Mouse (Mus musculus): Measurements from ENCODE around the gene Col6a6. TPM values are rescaled to one million over a fixed set of nuclear protein-coding genes. Genes with fewer than 3 reads are reported as not detected.

The Col6a6 gene
- polyA plus RNA-seq, 1 experiment from 2014 or later, result 0.13 TPM

GRCm38 (mm10) chr9:105693056-105693455 is 134.9 kb downstream of the Col6a6 start:
- ATAC-seq, result no peak
- no peak overlapping the region for H3K4me3 ChIP-seq
- no peaks in the 10 kb centered on the region for H3K4me1 ChIP-seq
- H3K27me3 ChIP-seq (replicated peaks), result no peaks in the 10 kb centered on the region
- H3K9ac ChIP-seq, result no peak overlapping the region
- WGBS (ENCODE audit: insufficient replicate concordance), result 82% methylated on average over 9 of the region's 9 CpGs
- peaks cover 4% of the 10 kb centered on the region; the same call in 1 of the 2 replicates for H3K36me3 ChIP-seq
- no peak overlapping the region for H3K27ac ChIP-seq
- H3K4me2 ChIP-seq, result no peak overlapping the region
- no peaks in the 10 kb centered on the region for H3K9me3 ChIP-seq (replicated peaks)

- Histone ChIP-seq H3K4me2 (no peak overlapping the region), H3K27ac (no peak overlapping the region), H3K4me1 (no peaks in the 10 kb centered on the region), H3K27me3 (replicated peaks) (no peaks in the 10 kb centered on the region), H3K36me3 (peaks cover 10% of the 10 kb centered on the region; the same call in 1 of the 2 replicates), H3K4me3 (no peak overlapping the region), H3K9me3 (replicated peaks) (no peaks in the 10 kb centered on the region), H3K9ac (no peak overlapping the region)
- no peak for ATAC-seq
- WGBS (ENCODE audit: insufficient replicate concordance), result 87% methylated on average over 14 of the region's 14 CpGs
Measured at GRCm38 (mm10) chr9:105692472-105692871, 135.5 kb downstream of the Col6a6 start.

- H3K27me3 ChIP-seq (replicated peaks), result no peaks in the 10 kb centered on the region
- H3K36me3 ChIP-seq, result peaks cover 40% of the 10 kb centered on the region
- H3K4me2 ChIP-seq, result no peak overlapping the region
- H3K27ac ChIP-seq, result no peak overlapping the region
- H3K9ac ChIP-seq, result no peak overlapping the region
- no peak overlapping the region for H3K4me3 ChIP-seq
- 70% methylated on average over 7 of the region's 7 CpGs for WGBS (ENCODE audit: insufficient replicate concordance)
- H3K9me3 ChIP-seq (replicated peaks), result no peaks in the 10 kb centered on the region
- H3K4me1 ChIP-seq, result no peaks in the 10 kb centered on the region
- no peak for ATAC-seq
Measured at GRCm38 (mm10) chr9:105689485-105689884, 138.5 kb downstream of the Col6a6 start.

GRCm38 (mm10) chr9:105684549-105685165 is 143.3 kb downstream of the Col6a6 start:
- no peaks in the 10 kb centered on the region for H3K9me3 ChIP-seq (replicated peaks)
- ATAC-seq, result no peak
- H3K4me3 ChIP-seq, result no peak overlapping the region
- no peak overlapping the region for H3K4me2 ChIP-seq
- H3K9ac ChIP-seq, result no peak overlapping the region
- 80% methylated on average over 13 of the region's 13 CpGs for WGBS (ENCODE audit: insufficient replicate concordance)
- H3K4me1 ChIP-seq, result no peaks in the 10 kb centered on the region
- no peak overlapping the region for H3K27ac ChIP-seq
- H3K36me3 ChIP-seq, result peaks cover 75% of the 10 kb centered on the region
- no peaks in the 10 kb centered on the region for H3K27me3 ChIP-seq (replicated peaks)

GRCm38 (mm10) chr9:105681386-105681785 is 146.6 kb downstream of the Col6a6 start:
- Histone ChIP-seq H3K27me3 (replicated peaks) (no peaks in the 10 kb centered on the region), H3K4me3 (no peak overlapping the region), H3K27ac (no peak overlapping the region), H3K36me3 (peaks cover 79% of the 10 kb centered on the region), H3K9ac (no peak overlapping the region), H3K4me1 (no peaks in the 10 kb centered on the region), H3K9me3 (replicated peaks) (no peaks in the 10 kb centered on the region), H3K4me2 (no peak overlapping the region)
- WGBS (ENCODE audit: insufficient replicate concordance), result 88% methylated on average over 7 of the region's 7 CpGs
- ATAC-seq, result no peak

- Histone ChIP-seq H3K4me3 (no peak overlapping the region), H3K4me2 (0 out of 2 replicates have a peak overlapping the region, but pooled peaks have one; percentile 14), H3K9me3 (replicated peaks) (no peaks in the 10 kb centered on the region), H3K27ac (no peak overlapping the region), H3K36me3 (peaks cover 58% of the 10 kb centered on the region), H3K4me1 (no peaks in the 10 kb centered on the region), H3K27me3 (replicated peaks) (no peaks in the 10 kb centered on the region), H3K9ac (no peak overlapping the region)
- peak; percentile 54; the same call in 1 of the 2 replicates for ATAC-seq
- 65% methylated on average over 11 of the region's 11 CpGs for WGBS (ENCODE audit: insufficient replicate concordance)
Measured at GRCm38 (mm10) chr9:105675941-105676340, 152.0 kb downstream of the Col6a6 start.

GRCm38 (mm10) chr9:105672032-105672431 is 155.9 kb downstream of the Col6a6 start:
- H3K36me3 ChIP-seq, result peaks cover 67% of the 10 kb centered on the region
- H3K9ac ChIP-seq, result no peak overlapping the region
- H3K27me3 ChIP-seq (replicated peaks), result no peaks in the 10 kb centered on the region

GRCm38 (mm10) chr9:105670916-105671315 is 157.0 kb downstream of the Col6a6 start:
- no peak overlapping the region for H3K27ac ChIP-seq
- no peak overlapping the region for H3K9ac ChIP-seq
- no peak overlapping the region for H3K4me3 ChIP-seq
- H3K9me3 ChIP-seq (replicated peaks), result no peaks in the 10 kb centered on the region
- no peak overlapping the region for H3K4me2 ChIP-seq
- WGBS (ENCODE audit: insufficient replicate concordance), result 89% methylated on average over 4 of the region's 4 CpGs
- ATAC-seq, result no peak
- H3K4me1 ChIP-seq, result no peaks in the 10 kb centered on the region
- H3K36me3 ChIP-seq, result peaks cover 63% of the 10 kb centered on the region
- H3K27me3 ChIP-seq (replicated peaks), result no peaks in the 10 kb centered on the region

More at GRCm38 (mm10) chr9:105672032-105672431, 155.9 kb downstream of the Col6a6 start:
- no peak for ATAC-seq
- 74% methylated on average over 2 of the region's 2 CpGs for WGBS (ENCODE audit: insufficient replicate concordance)
- no peaks in the 10 kb centered on the region for H3K9me3 ChIP-seq (replicated peaks)
- H3K4me1 ChIP-seq, result no peaks in the 10 kb centered on the region
- no peak overlapping the region for H3K27ac ChIP-seq
- no peak overlapping the region for H3K4me2 ChIP-seq
- no peak overlapping the region for H3K4me3 ChIP-seq

GRCm38 (mm10) chr9:105665269-105665668 is 162.7 kb downstream of the Col6a6 start:
- Histone ChIP-seq H3K9ac (no peak overlapping the region), H3K4me1 (no peaks in the 10 kb centered on the region), H3K4me3 (no peak overlapping the region), H3K9me3 (replicated peaks) (no peaks in the 10 kb centered on the region), H3K27me3 (replicated peaks) (no peaks in the 10 kb centered on the region), H3K27ac (no peak overlapping the region), H3K4me2 (no peak overlapping the region), H3K36me3 (peaks cover 82% of the 10 kb centered on the region)
- no peak for ATAC-seq
- WGBS (ENCODE audit: insufficient replicate concordance), result 69% methylated on average over 7 of the region's 7 CpGs

- Histone ChIP-seq H3K4me3 (no peak overlapping the region), H3K4me2 (no peak overlapping the region), H3K9ac (no peak overlapping the region), H3K9me3 (replicated peaks) (no peaks in the 10 kb centered on the region), H3K36me3 (peaks cover 76% of the 10 kb centered on the region), H3K27ac (no peak overlapping the region), H3K4me1 (no peaks in the 10 kb centered on the region), H3K27me3 (replicated peaks) (no peaks in the 10 kb centered on the region)
- WGBS (ENCODE audit: insufficient replicate concordance), result 88% methylated on average over 6 of the region's 6 CpGs
- ATAC-seq, result no peak
Measured at GRCm38 (mm10) chr9:105659877-105660276, 168.1 kb downstream of the Col6a6 start.

GRCm38 (mm10) chr9:105658216-105658615 is 169.7 kb downstream of the Col6a6 start:
- no peak overlapping the region for H3K27ac ChIP-seq
- H3K4me3 ChIP-seq, result no peak overlapping the region
- peaks cover 75% of the 10 kb centered on the region for H3K36me3 ChIP-seq
- H3K4me2 ChIP-seq, result no peak overlapping the region
- H3K4me1 ChIP-seq, result no peaks in the 10 kb centered on the region
- no peak for ATAC-seq
- no peaks in the 10 kb centered on the region for H3K9me3 ChIP-seq (replicated peaks)
- H3K9ac ChIP-seq, result no peak overlapping the region
- no peaks in the 10 kb centered on the region for H3K27me3 ChIP-seq (replicated peaks)
- WGBS (ENCODE audit: insufficient replicate concordance), result 88% methylated on average over 12 of the region's 12 CpGs

GRCm38 (mm10) chr9:105656189-105656588 is 171.8 kb downstream of the Col6a6 start:
- ATAC-seq, result no peak
- no peak overlapping the region for H3K9ac ChIP-seq
- 47% methylated on average over 2 of the region's 2 CpGs for WGBS (ENCODE audit: insufficient replicate concordance)
- peaks cover 74% of the 10 kb centered on the region for H3K36me3 ChIP-seq
- H3K27me3 ChIP-seq (replicated peaks), result no peaks in the 10 kb centered on the region
- H3K9me3 ChIP-seq (replicated peaks), result no peaks in the 10 kb centered on the region
- no peak overlapping the region for H3K4me2 ChIP-seq
- no peak overlapping the region for H3K27ac ChIP-seq
- no peak overlapping the region for H3K4me3 ChIP-seq
- H3K4me1 ChIP-seq, result no peaks in the 10 kb centered on the region

Data from liver, embryonic 12.5 days (tissue).